Mouse (Mus musculus) activated CD4-positive, CD25-positive, alpha-beta regulatory T cell, adult 9 weeks (primary cell): ENCODE data around the gene Tsr3. TPM values are rescaled to one million over a fixed set of nuclear protein-coding genes. Genes with fewer than 3 reads are reported as not detected.

Source experiments
- polyA plus RNA-seq: library from polyadenylated mRNA; unstranded; fragments of 100-300 nt; shearing (Covaris generic); gene quantifications from one replicate; pipeline ENCODE4 v1.2.1, GENCODE M21; 2017

The Tsr3 gene
- polyA plus RNA-seq = 45.3 TPM

GRCm38 (mm10) chr17:25239695-25240636 lies at the start of gene Tsr3, which contains the start of gene Gnptg:
Gene Tsr3, plus strand, starts transcription at chr17:25240170.
Gene Gnptg, minus strand, starts transcription at chr17:25240124.

GRCm38 (mm10) chr17:25256140-25256754 lies 16.3 kb downstream of the Tsr3 start, which contains the start of gene Baiap3:
Gene Baiap3, minus strand, starts transcription at chr17:25256364.

GRCm38 (mm10) chr17:25274571-25275346 lies 34.8 kb downstream of the Tsr3 start, which contains the start of gene Ube2i:
Gene Ube2i, minus strand, starts transcription at chr17:25274622.

Other genes starting within 250 kb of the Tsr3 start
- 6.3 TPM for gene Cramp1l, start 224.4 kb upstream of the Tsr3 start, polyA plus RNA-seq
- 26.8 TPM for gene Ift140, start 224.1 kb upstream of the Tsr3 start, polyA plus RNA-seq
- 0.98 TPM for gene Tmem204, start 156.6 kb upstream of the Tsr3 start, polyA plus RNA-seq
- gene Telo2, start 124.2 kb upstream of the Tsr3 start, polyA plus RNA-seq = 24.8 TPM
- not detected for gene Ptx4, start 119.4 kb upstream of the Tsr3 start, polyA plus RNA-seq
- 41.9 TPM for gene Clcn7, start 106.8 kb upstream of the Tsr3 start, polyA plus RNA-seq
- gene Ccdc154, start 77.7 kb upstream of the Tsr3 start, polyA plus RNA-seq = not detected
- not detected for gene Gm38655, start 64.7 kb upstream of the Tsr3 start, polyA plus RNA-seq
- 26.0 TPM for gene BC003965, start 55.6 kb upstream of the Tsr3 start, polyA plus RNA-seq
- 46.6 TPM for gene Unkl, start 51.8 kb upstream of the Tsr3 start, polyA plus RNA-seq
- gene Gnptg, start within 50 bp of the Tsr3 start, polyA plus RNA-seq = 89.9 TPM
- 42.3 TPM for gene Baiap3, start 16.2 kb downstream of the Tsr3 start, polyA plus RNA-seq
- gene Ube2i, start 34.5 kb downstream of the Tsr3 start, polyA plus RNA-seq = 525 TPM
- gene Prss34, start 58.2 kb downstream of the Tsr3 start, polyA plus RNA-seq = not detected
- not detected for gene Prss28, start 68.5 kb downstream of the Tsr3 start, polyA plus RNA-seq
- not detected for gene Prss29, start 78.5 kb downstream of the Tsr3 start, polyA plus RNA-seq
- gene Tpsab1, start 105.4 kb downstream of the Tsr3 start, polyA plus RNA-seq = not detected
- gene Tpsb2, start 126.1 kb downstream of the Tsr3 start, polyA plus RNA-seq = not detected
- not detected for gene Tpsg1, start 129.1 kb downstream of the Tsr3 start, polyA plus RNA-seq
- gene Cacna1h, start 193.6 kb downstream of the Tsr3 start, polyA plus RNA-seq = not detected
- gene Tekt4, start 214.4 kb downstream of the Tsr3 start, polyA plus RNA-seq = not detected